Mouse (Mus musculus): ENCODE results near the gene Krtap17-1. TPM values are rescaled to one million over a fixed set of nuclear protein-coding genes. Genes with fewer than 3 reads are reported as not detected.

Krtap17-1 gene
- total and polyA plus RNA-seq, 3 experiments = not detected

Other genes starting within 250 kb of the Krtap17-1 start
Only the 30 nearest of the 32 such genes appear.
- gene Krtap4-8, start 213.3 kb downstream of the Krtap17-1 start, total RNA-seq (2012; rRNA removed) = not detected in 2 replicates
- not detected for gene Krtap4-8, start 213.3 kb downstream of the Krtap17-1 start, polyA plus RNA-seq (2012; ENCODE audit: insufficient read depth in 1 of 2, insufficient read length in 2 of 2, low read depth in 1 of 2, low replicate concordance in 2 of 2, missing spikeins in 1 of 2)
- gene Krtap4-9, start 208.8 kb downstream of the Krtap17-1 start, total RNA-seq (2012; rRNA removed) = not detected in 2 replicates
- gene Krtap4-9, start 208.8 kb downstream of the Krtap17-1 start, polyA plus RNA-seq (2012; ENCODE audit: insufficient read depth in 1 of 2, insufficient read length in 2 of 2, low read depth in 1 of 2, low replicate concordance in 2 of 2, missing spikeins in 1 of 2) = not detected
- gene Gm11596, start 200.5 kb downstream of the Krtap17-1 start, total RNA-seq (2012; rRNA removed) = not detected in 2 replicates
- not detected for gene Gm11596, start 200.5 kb downstream of the Krtap17-1 start, polyA plus RNA-seq (2012; ENCODE audit: insufficient read depth in 1 of 2, insufficient read length in 2 of 2, low read depth in 1 of 2, low replicate concordance in 2 of 2, missing spikeins in 1 of 2)
- not detected in 2 replicates for gene Gm11569, start 195.1 kb downstream of the Krtap17-1 start, total RNA-seq (2012; rRNA removed)
- gene Gm11569, start 195.1 kb downstream of the Krtap17-1 start, polyA plus RNA-seq (2012; ENCODE audit: insufficient read depth in 1 of 2, insufficient read length in 2 of 2, low read depth in 1 of 2, low replicate concordance in 2 of 2, missing spikeins in 1 of 2) = not detected
- not detected in 2 replicates for gene Gm11554, start 189.5 kb downstream of the Krtap17-1 start, total RNA-seq (2012; rRNA removed)
- gene Gm11554, start 189.5 kb downstream of the Krtap17-1 start, polyA plus RNA-seq (2012; ENCODE audit: insufficient read depth in 1 of 2, insufficient read length in 2 of 2, low read depth in 1 of 2, low replicate concordance in 2 of 2, missing spikeins in 1 of 2) = not detected
- not detected in 2 replicates for gene Krtap4-13, start 184.1 kb downstream of the Krtap17-1 start, total RNA-seq (2012; rRNA removed)
- gene Krtap4-13, start 184.1 kb downstream of the Krtap17-1 start, polyA plus RNA-seq (2012; ENCODE audit: insufficient read depth in 1 of 2, insufficient read length in 2 of 2, low read depth in 1 of 2, low replicate concordance in 2 of 2, missing spikeins in 1 of 2) = not detected
- gene Gm11564, start 178.3 kb downstream of the Krtap17-1 start, total RNA-seq (2012; rRNA removed) = not detected in 2 replicates
- gene Gm11564, start 178.3 kb downstream of the Krtap17-1 start, polyA plus RNA-seq (2012; ENCODE audit: insufficient read depth in 1 of 2, insufficient read length in 2 of 2, low read depth in 1 of 2, low replicate concordance in 2 of 2, missing spikeins in 1 of 2) = not detected
- gene 2300003K06Rik, start 155.9 kb downstream of the Krtap17-1 start, total RNA-seq (2012; rRNA removed) = not detected in 2 replicates
- not detected for gene 2300003K06Rik, start 155.9 kb downstream of the Krtap17-1 start, polyA plus RNA-seq (2012; ENCODE audit: insufficient read depth in 1 of 2, insufficient read length in 2 of 2, low read depth in 1 of 2, low replicate concordance in 2 of 2, missing spikeins in 1 of 2)
- not detected in 2 replicates for gene Krtap4-16, start 142.4 kb downstream of the Krtap17-1 start, total RNA-seq (2012; rRNA removed)
- gene Krtap4-16, start 142.4 kb downstream of the Krtap17-1 start, polyA plus RNA-seq (2012; ENCODE audit: insufficient read depth in 1 of 2, insufficient read length in 2 of 2, low read depth in 1 of 2, low replicate concordance in 2 of 2, missing spikeins in 1 of 2) = not detected
- gene Gm11568, start 136.1 kb downstream of the Krtap17-1 start, total RNA-seq (2012; rRNA removed) = not detected in 2 replicates
- not detected for gene Gm11568, start 136.1 kb downstream of the Krtap17-1 start, polyA plus RNA-seq (2012; ENCODE audit: insufficient read depth in 1 of 2, insufficient read length in 2 of 2, low read depth in 1 of 2, low replicate concordance in 2 of 2, missing spikeins in 1 of 2)
- not detected in 2 replicates for gene Gm11559, start 129.5 kb downstream of the Krtap17-1 start, total RNA-seq (2012; rRNA removed)
- gene Gm11559, start 129.5 kb downstream of the Krtap17-1 start, polyA plus RNA-seq (2012; ENCODE audit: insufficient read depth in 1 of 2, insufficient read length in 2 of 2, low read depth in 1 of 2, low replicate concordance in 2 of 2, missing spikeins in 1 of 2) = not detected
- gene Krtap9-1, start 120.6 kb downstream of the Krtap17-1 start, total RNA-seq (2012; rRNA removed) = not detected in 2 replicates
- gene Krtap9-1, start 120.6 kb downstream of the Krtap17-1 start, polyA plus RNA-seq (2012; ENCODE audit: insufficient read depth in 1 of 2, insufficient read length in 2 of 2, low read depth in 1 of 2, low replicate concordance in 2 of 2, missing spikeins in 1 of 2) = not detected
- not detected in 2 replicates for gene Gm11567, start 114.8 kb downstream of the Krtap17-1 start, total RNA-seq (2012; rRNA removed)
- gene Gm11567, start 114.8 kb downstream of the Krtap17-1 start, polyA plus RNA-seq (2012; ENCODE audit: insufficient read depth in 1 of 2, insufficient read length in 2 of 2, low read depth in 1 of 2, low replicate concordance in 2 of 2, missing spikeins in 1 of 2) = not detected
- not detected in 2 replicates for gene Krtap31-1, start 86.1 kb downstream of the Krtap17-1 start, total RNA-seq (2012; rRNA removed)
- gene Krtap31-1, start 86.1 kb downstream of the Krtap17-1 start, polyA plus RNA-seq (2012; ENCODE audit: insufficient read depth in 1 of 2, insufficient read length in 2 of 2, low read depth in 1 of 2, low replicate concordance in 2 of 2, missing spikeins in 1 of 2) = not detected
- not detected in 2 replicates for gene Gm11565, start 79.2 kb downstream of the Krtap17-1 start, total RNA-seq (2012; rRNA removed)
- gene Gm11565, start 79.2 kb downstream of the Krtap17-1 start, polyA plus RNA-seq (2012; ENCODE audit: insufficient read depth in 1 of 2, insufficient read length in 2 of 2, low read depth in 1 of 2, low replicate concordance in 2 of 2, missing spikeins in 1 of 2) = not detected
- not detected in 2 replicates for gene Krtap31-2, start 57.7 kb downstream of the Krtap17-1 start, total RNA-seq (2012; rRNA removed)
- gene Krtap31-2, start 57.7 kb downstream of the Krtap17-1 start, polyA plus RNA-seq (2012; ENCODE audit: insufficient read depth in 1 of 2, insufficient read length in 2 of 2, low read depth in 1 of 2, low replicate concordance in 2 of 2, missing spikeins in 1 of 2) = not detected
- not detected in 2 replicates for gene Krtap9-5, start 45.5 kb downstream of the Krtap17-1 start, total RNA-seq (2012; rRNA removed)
- not detected for gene Krtap9-5, start 45.5 kb downstream of the Krtap17-1 start, polyA plus RNA-seq (2012; ENCODE audit: insufficient read depth in 1 of 2, insufficient read length in 2 of 2, low read depth in 1 of 2, low replicate concordance in 2 of 2, missing spikeins in 1 of 2)
- not detected in 2 replicates for gene Krtap29-1, start 14.9 kb downstream of the Krtap17-1 start, total RNA-seq (2012; rRNA removed)
- gene Krtap29-1, start 14.9 kb downstream of the Krtap17-1 start, polyA plus RNA-seq (2012; ENCODE audit: insufficient read depth in 1 of 2, insufficient read length in 2 of 2, low read depth in 1 of 2, low replicate concordance in 2 of 2, missing spikeins in 1 of 2) = not detected
- gene Krtap16-1, start 7.4 kb downstream of the Krtap17-1 start, total RNA-seq (2012; rRNA removed) = 0.08 TPM in 1 of 2 replicates, not detected in the other
- gene Krtap16-1, start 7.4 kb downstream of the Krtap17-1 start, polyA plus RNA-seq (2012; ENCODE audit: insufficient read depth in 1 of 2, insufficient read length in 2 of 2, low read depth in 1 of 2, low replicate concordance in 2 of 2, missing spikeins in 1 of 2) = not detected
- not detected in 2 replicates for gene Krt33a, start 22.2 kb upstream of the Krtap17-1 start, total RNA-seq (2012; rRNA removed)
- not detected for gene Krt33a, start 22.2 kb upstream of the Krtap17-1 start, polyA plus RNA-seq (2012; ENCODE audit: insufficient read depth in 1 of 2, insufficient read length in 2 of 2, low read depth in 1 of 2, low replicate concordance in 2 of 2, missing spikeins in 1 of 2)
- gene Krt33b, start 35.9 kb upstream of the Krtap17-1 start, total RNA-seq (2012; rRNA removed) = not detected in 2 replicates
- gene Krt33b, start 35.9 kb upstream of the Krtap17-1 start, polyA plus RNA-seq (2012; ENCODE audit: insufficient read depth in 1 of 2, insufficient read length in 2 of 2, low read depth in 1 of 2, low replicate concordance in 2 of 2, missing spikeins in 1 of 2) = not detected
- gene Krt34, start 47.6 kb upstream of the Krtap17-1 start, total RNA-seq (2012; rRNA removed) = not detected in 2 replicates
- not detected for gene Krt34, start 47.6 kb upstream of the Krtap17-1 start, polyA plus RNA-seq (2012; ENCODE audit: insufficient read depth in 1 of 2, insufficient read length in 2 of 2, low read depth in 1 of 2, low replicate concordance in 2 of 2, missing spikeins in 1 of 2)
- gene Krt31, start 56.6 kb upstream of the Krtap17-1 start, total RNA-seq (2012; rRNA removed) = not detected in 2 replicates
- not detected for gene Krt31, start 56.6 kb upstream of the Krtap17-1 start, polyA plus RNA-seq (2012; ENCODE audit: insufficient read depth in 1 of 2, insufficient read length in 2 of 2, low read depth in 1 of 2, low replicate concordance in 2 of 2, missing spikeins in 1 of 2)
- not detected in 2 replicates for gene Krt32, start 94.2 kb upstream of the Krtap17-1 start, total RNA-seq (2012; rRNA removed)
- not detected for gene Krt32, start 94.2 kb upstream of the Krtap17-1 start, polyA plus RNA-seq (2012; ENCODE audit: insufficient read depth in 1 of 2, insufficient read length in 2 of 2, low read depth in 1 of 2, low replicate concordance in 2 of 2, missing spikeins in 1 of 2)
- not detected in 2 replicates for gene Krt35, start 102.2 kb upstream of the Krtap17-1 start, total RNA-seq (2012; rRNA removed)
- not detected for gene Krt35, start 102.2 kb upstream of the Krtap17-1 start, polyA plus RNA-seq (2012; ENCODE audit: insufficient read depth in 1 of 2, insufficient read length in 2 of 2, low read depth in 1 of 2, low replicate concordance in 2 of 2, missing spikeins in 1 of 2)
- not detected in 2 replicates for gene Krt36, start 111.6 kb upstream of the Krtap17-1 start, total RNA-seq (2012; rRNA removed)
- gene Krt36, start 111.6 kb upstream of the Krtap17-1 start, polyA plus RNA-seq (2012; ENCODE audit: insufficient read depth in 1 of 2, insufficient read length in 2 of 2, low read depth in 1 of 2, low replicate concordance in 2 of 2, missing spikeins in 1 of 2) = not detected
- gene Krt13, start 127.6 kb upstream of the Krtap17-1 start, total RNA-seq (2012; rRNA removed) = not detected in 2 replicates
- gene Krt13, start 127.6 kb upstream of the Krtap17-1 start, polyA plus RNA-seq (2012; ENCODE audit: insufficient read depth in 1 of 2, insufficient read length in 2 of 2, low read depth in 1 of 2, low replicate concordance in 2 of 2, missing spikeins in 1 of 2) = not detected
- not detected in 2 replicates for gene Krt15, start 141.9 kb upstream of the Krtap17-1 start, total RNA-seq (2012; rRNA removed)
- gene Krt15, start 141.9 kb upstream of the Krtap17-1 start, polyA plus RNA-seq (2012; ENCODE audit: insufficient read depth in 1 of 2, insufficient read length in 2 of 2, low read depth in 1 of 2, low replicate concordance in 2 of 2, missing spikeins in 1 of 2) = not detected
- not detected in 2 replicates for gene Krt19, start 154.7 kb upstream of the Krtap17-1 start, total RNA-seq (2012; rRNA removed)
- gene Krt19, start 154.7 kb upstream of the Krtap17-1 start, polyA plus RNA-seq (2012; ENCODE audit: insufficient read depth in 1 of 2, insufficient read length in 2 of 2, low read depth in 1 of 2, low replicate concordance in 2 of 2, missing spikeins in 1 of 2) = not detected
- gene Krt9, start 199.3 kb upstream of the Krtap17-1 start, total RNA-seq (2012; rRNA removed) = not detected in 2 replicates
- not detected for gene Krt9, start 199.3 kb upstream of the Krtap17-1 start, polyA plus RNA-seq (2012; ENCODE audit: insufficient read depth in 1 of 2, insufficient read length in 2 of 2, low read depth in 1 of 2, low replicate concordance in 2 of 2, missing spikeins in 1 of 2)